Mouse (Mus musculus) liver, embryonic 12.5 days (tissue): ENCODE measurements at regions not wholly inside any gene's neighbourhood (a gene's known extent, or its start where the extent isn't known, plus 50 kb on each side); places are given as distances from the start of the nearest gene placed in this dataset.

Source experiments
- ATAC-seq: fragments of 200-750 bp; cut with Nextera tagmentation; 2 replicates; pipeline ENCODE4 v1.8.0; 2017; ENCODE audit warnings: moderate number of reproducible peaks, mild to moderate bottlenecking, moderate library complexity
- H3K27ac ChIP-seq: fragments of 300-500 bp; sonication (generic); 2 replicates; pipeline ENCODE4 v1.5.1; 2016; ENCODE audit warnings: mild to moderate bottlenecking
- H3K27me3 ChIP-seq: fragments of 300-500 bp; sonication (generic); replicated peaks from 2 replicates; pipeline ENCODE4 v1.6.1; 2016; ENCODE audit warnings: mild to moderate bottlenecking, moderate library complexity
- H3K36me3 ChIP-seq: fragments of 300-500 bp; sonication (generic); 2 replicates; pipeline ENCODE4 v1.6.1; 2016; ENCODE audit warnings: mild to moderate bottlenecking, moderate library complexity
- H3K4me1 ChIP-seq: fragments of 300-500 bp; sonication (generic); 2 replicates; pipeline ENCODE4 v1.6.1; 2016
- H3K4me2 ChIP-seq: fragments of 300-500 bp; sonication (generic); 2 replicates; pipeline ENCODE4 v1.6.1; 2016; ENCODE audit warnings: mild to moderate bottlenecking, moderate library complexity
- H3K4me3 ChIP-seq: fragments of 300-500 bp; sonication (generic); 2 replicates; pipeline ENCODE4 v1.5.1; 2016; ENCODE audit warnings: mild to moderate bottlenecking, moderate library complexity
- H3K9ac ChIP-seq: fragments of 300-500 bp; sonication (generic); 2 replicates; pipeline ENCODE4 v1.6.1; 2016; ENCODE audit warnings: mild to moderate bottlenecking, moderate library complexity
- H3K9me3 ChIP-seq: fragments of 300-500 bp; sonication (generic); replicated peaks from 2 replicates; pipeline ENCODE4 v1.6.1; 2016; ENCODE audit warnings: mild to moderate bottlenecking, moderate library complexity
- WGBS: fragments of 180-500 bp; shearing (Covaris S2); methylation state at CpG from one replicate; pipeline ENCODE4 v1.1.7; 2016; ENCODE audit not compliant: insufficient replicate concordance; 5-methylcytosine and 5-hydroxymethylcytosine counted together

- H3K4me2 ChIP-seq = no peak overlapping the region
- H3K27me3 ChIP-seq = peaks cover 45% of the 10 kb centered on the region
- no peak overlapping the region for H3K4me3 ChIP-seq
- H3K4me1 ChIP-seq = peaks cover 11% of the 10 kb centered on the region
- H3K36me3 ChIP-seq = no peaks in the 10 kb centered on the region
- no peak overlapping the region for H3K9ac ChIP-seq
- H3K9me3 ChIP-seq = no peaks in the 10 kb centered on the region
- 57% methylated on average over 3 of the region's 3 CpGs for WGBS
- no peak overlapping the region for H3K27ac ChIP-seq
- no peak for ATAC-seq
These were observed 119.2 kb downstream of the Utp6 start for GRCm38 (mm10) chr11:79843021-79843420.

- H3K36me3 ChIP-seq = no peaks in the 10 kb centered on the region
- H3K27me3 ChIP-seq = peaks cover 45% of the 10 kb centered on the region
- H3K9me3 ChIP-seq = no peaks in the 10 kb centered on the region
- H3K4me2 ChIP-seq = no peak overlapping the region
- no peak overlapping the region for H3K27ac ChIP-seq
- ATAC-seq = no peak
- no peak overlapping the region for H3K9ac ChIP-seq
- H3K4me1 ChIP-seq = peaks cover 38% of the 10 kb centered on the region
- H3K4me3 ChIP-seq = no peak overlapping the region
- 77% methylated on average over 6 of the region's 6 CpGs for whole genome bisulfite sequencing
These were observed 122.2 kb downstream of the Utp6 start for GRCm38 (mm10) chr11:79839973-79840372.

GRCm38 (mm10) chr11:79838051-79838450 lies 124.1 kb downstream of the Utp6 start:
- H3K27ac ChIP-seq = no peak overlapping the region
- no peak for ATAC-seq

GRCm38 (mm10) chr11:79837076-79837990 lies 124.9 kb downstream of the Utp6 start:
- no peak overlapping the region for H3K4me3 ChIP-seq
- peak overlapping the region; percentile 38; the same call in 1 of the 2 replicates for H3K27ac ChIP-seq
- peak; percentile 89 for ATAC-seq
- H3K36me3 ChIP-seq = no peaks in the 10 kb centered on the region
- H3K27me3 ChIP-seq = peaks cover 29% of the 10 kb centered on the region
- H3K9me3 ChIP-seq = no peaks in the 10 kb centered on the region
- peaks cover 38% of the 10 kb centered on the region for H3K4me1 ChIP-seq
- WGBS = 13% methylated on average over 6 of the region's 6 CpGs
- peak overlapping the region; percentile 36 for H3K4me2 ChIP-seq
- H3K9ac ChIP-seq = no peak overlapping the region

More at GRCm38 (mm10) chr11:79838051-79838450, 124.1 kb downstream of the Utp6 start:
- Histone ChIP-seq H3K9me3 (no peaks in the 10 kb centered on the region), H3K4me2 (no peak overlapping the region), H3K4me1 (peaks cover 38% of the 10 kb centered on the region), H3K27me3 (peaks cover 34% of the 10 kb centered on the region), H3K4me3 (no peak overlapping the region), H3K9ac (no peak overlapping the region), H3K36me3 (no peaks in the 10 kb centered on the region)
- 35% methylated on average over 4 of the region's 4 CpGs for WGBS

- no peak for ATAC-seq
- Histone ChIP-seq H3K4me2 (no peak overlapping the region), H3K36me3 (no peaks in the 10 kb centered on the region), H3K9ac (no peak overlapping the region), H3K27me3 (peaks cover 18% of the 10 kb centered on the region), H3K27ac (no peak overlapping the region), H3K9me3 (no peaks in the 10 kb centered on the region), H3K4me1 (peaks cover 38% of the 10 kb centered on the region), H3K4me3 (no peak overlapping the region)
- WGBS = 77% methylated on average over 7 of the region's 7 CpGs
These were observed 126.3 kb downstream of the Utp6 start for GRCm38 (mm10) chr11:79835873-79836272.

- no peak overlapping the region for H3K9ac ChIP-seq
- no peak overlapping the region for H3K27ac ChIP-seq
- H3K9me3 ChIP-seq = no peaks in the 10 kb centered on the region
- H3K4me2 ChIP-seq = no peak overlapping the region
- ATAC-seq = no peak
- H3K4me1 ChIP-seq = peaks cover 36% of the 10 kb centered on the region
- no peaks in the 10 kb centered on the region for H3K36me3 ChIP-seq
- H3K4me3 ChIP-seq = no peak overlapping the region
- H3K27me3 ChIP-seq = peaks cover 6% of the 10 kb centered on the region; the same call in 1 of the 2 replicates
- 42% methylated on average over 2 of the region's 2 CpGs for WGBS
These were observed 128.4 kb downstream of the Utp6 start for GRCm38 (mm10) chr11:79833817-79834216.

GRCm38 (mm10) chr11:79831591-79832320 lies 130.4 kb downstream of the Utp6 start:
- ATAC-seq = no peak
- H3K4me1 ChIP-seq = peaks cover 21% of the 10 kb centered on the region
- WGBS = 82% methylated on average over 11 of the region's 11 CpGs
- H3K9ac ChIP-seq = no peak overlapping the region
- H3K4me3 ChIP-seq = no peak overlapping the region
- H3K27ac ChIP-seq = no peak overlapping the region
- H3K4me2 ChIP-seq = no peak overlapping the region
- H3K36me3 ChIP-seq = no peaks in the 10 kb centered on the region
- H3K9me3 ChIP-seq = no peaks in the 10 kb centered on the region
- 0 out of 2 replicates have a peak, but pooled peaks cover 6% of the 10 kb centered on the region for H3K27me3 ChIP-seq

GRCm38 (mm10) chr11:79830567-79831055 lies 131.6 kb downstream of the Utp6 start:
- H3K27me3 ChIP-seq = peaks cover 6% of the 10 kb centered on the region; the same call in 1 of the 2 replicates
- no peak for ATAC-seq
- no peak overlapping the region for H3K9ac ChIP-seq
- H3K27ac ChIP-seq = no peak overlapping the region
- no peaks in the 10 kb centered on the region for H3K36me3 ChIP-seq
- no peaks in the 10 kb centered on the region for H3K9me3 ChIP-seq
- no peak overlapping the region for H3K4me3 ChIP-seq
- no peak overlapping the region for H3K4me2 ChIP-seq
- 70% methylated on average over 5 of the region's 5 CpGs for WGBS
- H3K4me1 ChIP-seq = peaks cover 10% of the 10 kb centered on the region; the same call in 1 of the 2 replicates

- H3K4me1 ChIP-seq = peaks cover 6% of the 10 kb centered on the region; the same call in 1 of the 2 replicates
- H3K4me3 ChIP-seq = no peak overlapping the region
- peaks cover 10% of the 10 kb centered on the region; the same call in 1 of the 2 replicates for H3K27me3 ChIP-seq
- H3K27ac ChIP-seq = no peak overlapping the region
- H3K9ac ChIP-seq = no peak overlapping the region
- H3K36me3 ChIP-seq = no peaks in the 10 kb centered on the region
- no peaks in the 10 kb centered on the region for H3K9me3 ChIP-seq
- WGBS = 63% methylated on average over 3 of the region's 3 CpGs
- no peak overlapping the region for H3K4me2 ChIP-seq
- ATAC-seq = no peak
These were observed 135.2 kb downstream of the Utp6 start for GRCm38 (mm10) chr11:79827034-79827433.

- Histone ChIP-seq H3K27me3 (peaks cover 10% of the 10 kb centered on the region; the same call in 1 of the 2 replicates), H3K4me2 (no peak overlapping the region), H3K9me3 (no peaks in the 10 kb centered on the region), H3K4me1 (peaks cover 6% of the 10 kb centered on the region; the same call in 1 of the 2 replicates), H3K9ac (no peak overlapping the region), H3K4me3 (no peak overlapping the region), H3K36me3 (no peaks in the 10 kb centered on the region), H3K27ac (no peak overlapping the region)
- 59% methylated on average over 4 of the region's 4 CpGs for WGBS
- ATAC-seq = no peak
These were observed 136.3 kb downstream of the Utp6 start for GRCm38 (mm10) chr11:79825881-79826280.

GRCm38 (mm10) chr11:79823631-79824310 lies 138.4 kb downstream of the Utp6 start:
- Histone ChIP-seq H3K4me1 (peaks cover 5% of the 10 kb centered on the region; the same call in 1 of the 2 replicates), H3K9me3 (no peaks in the 10 kb centered on the region), H3K36me3 (no peaks in the 10 kb centered on the region), H3K4me2 (no peak overlapping the region), H3K4me3 (no peak overlapping the region), H3K27me3 (peaks cover 4% of the 10 kb centered on the region; the same call in 1 of the 2 replicates), H3K9ac (no peak overlapping the region), H3K27ac (no peak overlapping the region)
- WGBS = 66% methylated on average over 11 of the region's 11 CpGs
- ATAC-seq = no peak
